Mouse (Mus musculus): ENCODE results near the gene Psen1. TPM values are rescaled to one million over a fixed set of nuclear protein-coding genes. Genes with fewer than 3 reads are reported as not detected.

Gene Psen1
- polyA plus RNA-seq, 1 experiment from 2014 or later: 72.9 TPM

GRCm38 (mm10) chr12:83741722-83742121 is 53.8 kb downstream of the Psen1 start:
- H3K9ac ChIP-seq (ENCODE audit: low read depth, low read length): no peak overlapping the region
- no peak overlapping the region for H3K27ac ChIP-seq (ENCODE audit: low read depth, low read length)
- ATAC-seq (ENCODE audit: low FRiP score, low TSS enrichment): peak; percentile 43; the same call in 1 of the 2 replicates
- H3K4me3 ChIP-seq (ENCODE audit: low read length): no peak overlapping the region
- no peak overlapping the region for H3K4me2 ChIP-seq (replicated peaks; ENCODE audit: low read depth, low read length)
- H3K4me1 ChIP-seq (ENCODE audit: control insufficient read depth, insufficient read depth, low read length): no peaks in the 10 kb centered on the region
- H3K36me3 ChIP-seq (ENCODE audit: control insufficient read depth, insufficient read depth, low read length): no peaks in the 10 kb centered on the region
- H3K27me3 ChIP-seq (ENCODE audit: control insufficient read depth, insufficient read depth, low read length): no peaks in the 10 kb centered on the region
- 32% methylated on average over 5 of the region's 5 CpGs for WGBS
- H3K9me3 ChIP-seq (ENCODE audit: control insufficient read depth, low read length): no peaks in the 10 kb centered on the region

GRCm38 (mm10) chr12:83742834-83743233 is 54.9 kb downstream of the Psen1 start:
- no peak for ATAC-seq (ENCODE audit: low FRiP score, low TSS enrichment)
- 88% methylated on average over 4 of the region's 4 CpGs for WGBS

GRCm38 (mm10) chr12:83743712-83744111 is 55.8 kb downstream of the Psen1 start:
- Histone ChIP-seq H3K4me2 (replicated peaks; ENCODE audit: low read depth, low read length) (no peak overlapping the region), H3K27ac (ENCODE audit: low read depth, low read length) (no peak overlapping the region), H3K27me3 (ENCODE audit: control insufficient read depth, insufficient read depth, low read length) (no peaks in the 10 kb centered on the region), H3K4me3 (ENCODE audit: low read length) (no peak overlapping the region), H3K4me1 (ENCODE audit: control insufficient read depth, insufficient read depth, low read length) (no peaks in the 10 kb centered on the region), H3K36me3 (ENCODE audit: control insufficient read depth, insufficient read depth, low read length) (no peaks in the 10 kb centered on the region), H3K9ac (ENCODE audit: low read depth, low read length) (no peak overlapping the region), H3K9me3 (ENCODE audit: control insufficient read depth, low read length) (no peaks in the 10 kb centered on the region)
- ATAC-seq (ENCODE audit: low FRiP score, low TSS enrichment): no peak
- WGBS: 77% methylated on average over 3 of the region's 3 CpGs

More at GRCm38 (mm10) chr12:83742834-83743233, 54.9 kb downstream of the Psen1 start:
- Histone ChIP-seq H3K4me1 (ENCODE audit: control insufficient read depth, insufficient read depth, low read length) (no peaks in the 10 kb centered on the region), H3K9ac (ENCODE audit: low read depth, low read length) (no peak overlapping the region), H3K4me2 (replicated peaks; ENCODE audit: low read depth, low read length) (no peak overlapping the region), H3K9me3 (ENCODE audit: control insufficient read depth, low read length) (no peaks in the 10 kb centered on the region), H3K27me3 (ENCODE audit: control insufficient read depth, insufficient read depth, low read length) (no peaks in the 10 kb centered on the region), H3K4me3 (ENCODE audit: low read length) (no peak overlapping the region), H3K36me3 (ENCODE audit: control insufficient read depth, insufficient read depth, low read length) (no peaks in the 10 kb centered on the region), H3K27ac (ENCODE audit: low read depth, low read length) (no peak overlapping the region)

- no peak overlapping the region for H3K4me2 ChIP-seq (replicated peaks; ENCODE audit: low read depth, low read length)
- H3K4me3 ChIP-seq (ENCODE audit: low read length): no peak overlapping the region
- H3K9ac ChIP-seq (ENCODE audit: low read depth, low read length): no peak overlapping the region
- no peaks in the 10 kb centered on the region for H3K4me1 ChIP-seq (ENCODE audit: control insufficient read depth, insufficient read depth, low read length)
- H3K36me3 ChIP-seq (ENCODE audit: control insufficient read depth, insufficient read depth, low read length): no peaks in the 10 kb centered on the region
- H3K9me3 ChIP-seq (ENCODE audit: control insufficient read depth, low read length): no peaks in the 10 kb centered on the region
- no peak overlapping the region for H3K27ac ChIP-seq (ENCODE audit: low read depth, low read length)
- H3K27me3 ChIP-seq (ENCODE audit: control insufficient read depth, insufficient read depth, low read length): no peaks in the 10 kb centered on the region
- WGBS: 70% methylated on average over 1 of the region's 1 CpGs
- ATAC-seq (ENCODE audit: low FRiP score, low TSS enrichment): no peak
These were observed 61.2 kb downstream of the Psen1 start for GRCm38 (mm10) chr12:83749186-83749585.

- 30% methylated on average over 2 of the region's 2 CpGs for WGBS
- no peaks in the 10 kb centered on the region for H3K27me3 ChIP-seq (ENCODE audit: control insufficient read depth, insufficient read depth, low read length)
- no peaks in the 10 kb centered on the region for H3K4me1 ChIP-seq (ENCODE audit: control insufficient read depth, insufficient read depth, low read length)
- 0 out of 2 replicates have a peak, but pooled peaks have one; percentile 12 for ATAC-seq (ENCODE audit: low FRiP score, low TSS enrichment)
- H3K9me3 ChIP-seq (ENCODE audit: control insufficient read depth, low read length): no peaks in the 10 kb centered on the region
- no peak overlapping the region for H3K9ac ChIP-seq (ENCODE audit: low read depth, low read length)
- H3K36me3 ChIP-seq (ENCODE audit: control insufficient read depth, insufficient read depth, low read length): no peaks in the 10 kb centered on the region
- H3K27ac ChIP-seq (ENCODE audit: low read depth, low read length): no peak overlapping the region
- H3K4me2 ChIP-seq (replicated peaks; ENCODE audit: low read depth, low read length): no peak overlapping the region
- no peak overlapping the region for H3K4me3 ChIP-seq (ENCODE audit: low read length)
These were observed 64.5 kb downstream of the Psen1 start for GRCm38 (mm10) chr12:83752495-83752894.

GRCm38 (mm10) chr12:83758735-83759134 is 70.8 kb downstream of the Psen1 start:
- Histone ChIP-seq H3K4me2 (replicated peaks; ENCODE audit: low read depth, low read length) (no peak overlapping the region), H3K4me3 (ENCODE audit: low read length) (no peak overlapping the region), H3K4me1 (ENCODE audit: control insufficient read depth, insufficient read depth, low read length) (peaks cover 18% of the 10 kb centered on the region), H3K36me3 (ENCODE audit: control insufficient read depth, insufficient read depth, low read length) (no peaks in the 10 kb centered on the region), H3K27me3 (ENCODE audit: control insufficient read depth, insufficient read depth, low read length) (no peaks in the 10 kb centered on the region), H3K27ac (ENCODE audit: low read depth, low read length) (no peak overlapping the region), H3K9ac (ENCODE audit: low read depth, low read length) (no peak overlapping the region), H3K9me3 (ENCODE audit: control insufficient read depth, low read length) (no peaks in the 10 kb centered on the region)
- ATAC-seq (ENCODE audit: low FRiP score, low TSS enrichment): no peak
- 78% methylated on average over 10 of the region's 10 CpGs for WGBS

- WGBS: 81% methylated on average over 2 of the region's 2 CpGs
- Histone ChIP-seq H3K27me3 (ENCODE audit: control insufficient read depth, insufficient read depth, low read length) (no peaks in the 10 kb centered on the region), H3K9me3 (ENCODE audit: control insufficient read depth, low read length) (no peaks in the 10 kb centered on the region)
These were observed 72.2 kb downstream of the Psen1 start for GRCm38 (mm10) chr12:83760201-83760600.

GRCm38 (mm10) chr12:83762706-83763105 is 74.8 kb downstream of the Psen1 start:
- Histone ChIP-seq H3K27me3 (ENCODE audit: control insufficient read depth, insufficient read depth, low read length) (no peaks in the 10 kb centered on the region), H3K4me2 (replicated peaks; ENCODE audit: low read depth, low read length) (no peak overlapping the region), H3K4me3 (ENCODE audit: low read length) (no peak overlapping the region), H3K9ac (ENCODE audit: low read depth, low read length) (no peak overlapping the region), H3K9me3 (ENCODE audit: control insufficient read depth, low read length) (no peaks in the 10 kb centered on the region), H3K4me1 (ENCODE audit: control insufficient read depth, insufficient read depth, low read length) (peaks cover 27% of the 10 kb centered on the region), H3K27ac (ENCODE audit: low read depth, low read length) (no peak overlapping the region), H3K36me3 (ENCODE audit: control insufficient read depth, insufficient read depth, low read length) (no peaks in the 10 kb centered on the region)
- 13% methylated on average over 4 of the region's 4 CpGs for WGBS
- ATAC-seq (ENCODE audit: low FRiP score, low TSS enrichment): no peak

More at GRCm38 (mm10) chr12:83760201-83760600, 72.2 kb downstream of the Psen1 start:
- no peak overlapping the region for H3K27ac ChIP-seq (ENCODE audit: low read depth, low read length)
- H3K9ac ChIP-seq (ENCODE audit: low read depth, low read length): no peak overlapping the region
- peaks cover 26% of the 10 kb centered on the region for H3K4me1 ChIP-seq (ENCODE audit: control insufficient read depth, insufficient read depth, low read length)
- H3K4me2 ChIP-seq (replicated peaks; ENCODE audit: low read depth, low read length): no peak overlapping the region
- no peak overlapping the region for H3K4me3 ChIP-seq (ENCODE audit: low read length)
- ATAC-seq (ENCODE audit: low FRiP score, low TSS enrichment): no peak
- H3K36me3 ChIP-seq (ENCODE audit: control insufficient read depth, insufficient read depth, low read length): no peaks in the 10 kb centered on the region

- ATAC-seq (ENCODE audit: low FRiP score, low TSS enrichment): peak; percentile 32; the same call in 1 of the 2 replicates
- H3K27me3 ChIP-seq (ENCODE audit: control insufficient read depth, insufficient read depth, low read length): no peaks in the 10 kb centered on the region
- H3K27ac ChIP-seq (ENCODE audit: low read depth, low read length): no peak within 1 kb of the TSS
- peak within 1 kb of the TSS; percentile 27 for H3K4me3 ChIP-seq (ENCODE audit: low read length)
- H3K9ac ChIP-seq (ENCODE audit: low read depth, low read length): peak within 1 kb of the TSS; percentile 47
- H3K9me3 ChIP-seq (ENCODE audit: control insufficient read depth, low read length): no peaks in the 10 kb centered on the region
- 11% methylated on average over 26 of the region's 31 CpGs for WGBS
- peaks cover 35% of the 10 kb centered on the region for H3K4me1 ChIP-seq (ENCODE audit: control insufficient read depth, insufficient read depth, low read length)
- H3K4me2 ChIP-seq (replicated peaks; ENCODE audit: low read depth, low read length): peak within 1 kb of the TSS; percentile 64
- no peaks in the 10 kb centered on the region for H3K36me3 ChIP-seq (ENCODE audit: control insufficient read depth, insufficient read depth, low read length)
These were observed 75.5 kb downstream of the Psen1 start, which contains the start of gene Papln for GRCm38 (mm10) chr12:83763311-83764043. Gene Papln, plus strand, starts transcription at chr12:83763634.
